Mouse (Mus musculus) frontal cortex, postnatal 10 days (tissue): ENCODE results near the gene Gmeb2.

Source experiments
- DNase-seq, 2 experiments: peaks; one replicate each; pipeline ENCODE4 v3.0.0; 2022; ENCODE audit warnings: low spot score in 2 of 2, mixed read lengths in 1 of 2

Gene Gmeb2

DNA sequence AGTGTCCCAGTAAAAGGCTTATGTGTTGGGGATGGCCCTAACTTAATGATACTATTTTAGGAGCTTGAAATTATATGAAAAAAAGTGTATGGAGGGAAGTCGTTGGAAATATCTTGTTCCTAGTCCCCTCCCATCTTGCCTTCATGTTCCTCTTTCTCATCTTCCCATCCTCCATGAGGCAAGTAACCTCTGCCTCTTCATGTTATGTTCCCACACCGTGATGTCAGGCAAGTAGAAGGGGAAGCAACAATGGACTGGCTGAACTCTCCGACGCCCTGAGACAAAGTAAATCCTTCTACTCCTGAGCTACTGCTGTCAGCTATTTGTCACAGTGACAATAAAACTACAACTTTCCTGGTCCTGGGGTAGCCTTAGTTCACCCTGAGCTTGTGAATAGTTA lies 13.2 kb downstream of the Gmeb2 start:
- no peak for DNase-seq

DNA sequence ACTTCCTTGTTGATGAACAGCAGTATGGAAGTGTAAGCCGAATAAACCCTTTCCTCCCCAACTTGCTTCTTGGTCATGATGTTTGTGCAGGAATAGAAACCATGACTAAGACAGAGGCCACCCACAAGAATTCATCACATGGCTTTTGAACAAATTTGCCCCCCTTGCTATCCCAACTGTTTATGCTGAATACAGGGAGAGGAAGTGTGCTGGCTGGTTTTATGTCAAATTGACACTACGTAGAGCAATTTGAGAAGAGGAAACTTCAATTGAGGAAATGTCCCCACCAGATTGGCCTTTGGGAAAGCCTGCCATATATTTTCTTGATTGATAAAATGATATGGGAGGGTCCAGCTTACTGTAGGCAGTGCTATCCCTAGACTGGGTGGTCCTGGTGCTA lies 14.0 kb downstream of the Gmeb2 start:
- DNase-seq = no peak

DNA sequence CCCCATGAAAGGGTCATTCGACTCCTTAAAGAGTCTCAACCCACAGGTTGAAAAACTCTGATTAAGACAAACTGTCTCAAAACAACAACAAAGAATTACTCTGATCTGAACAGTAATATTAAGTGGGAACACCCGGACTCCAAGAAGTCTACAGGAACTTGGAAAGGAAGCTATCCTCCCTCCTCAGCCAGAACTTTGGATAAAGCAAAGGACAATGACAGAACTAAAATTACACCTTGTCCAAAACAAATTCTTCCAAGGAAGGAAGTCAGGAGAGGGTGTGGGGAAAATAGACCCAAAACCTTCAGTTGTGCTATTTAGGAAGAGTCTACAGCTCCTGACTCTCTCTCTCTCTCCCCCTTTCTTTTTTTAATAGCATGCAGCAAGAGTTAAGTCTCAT lies 15.7 kb downstream of the Gmeb2 start:
- no peak for DNase-seq

DNA sequence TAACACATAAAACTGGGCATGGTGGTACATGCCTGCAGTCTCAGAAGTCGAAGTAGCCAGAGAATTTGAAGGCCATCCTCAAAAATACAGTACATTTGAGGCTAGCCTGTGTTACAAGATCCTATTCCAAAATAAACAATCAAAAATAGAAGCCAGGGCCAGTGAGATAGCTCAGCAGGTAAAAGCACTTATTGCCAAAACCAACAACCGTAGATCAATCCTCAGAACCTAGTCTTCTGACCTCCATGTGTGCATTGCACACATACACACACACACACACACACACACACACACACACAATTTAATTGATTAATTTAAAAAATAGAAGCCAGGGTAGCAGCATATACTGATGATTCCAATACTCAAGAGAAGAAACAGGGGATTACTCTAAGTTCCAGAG lies 21.0 kb downstream of the Gmeb2 start:
- DNase-seq = no peak

DNA sequence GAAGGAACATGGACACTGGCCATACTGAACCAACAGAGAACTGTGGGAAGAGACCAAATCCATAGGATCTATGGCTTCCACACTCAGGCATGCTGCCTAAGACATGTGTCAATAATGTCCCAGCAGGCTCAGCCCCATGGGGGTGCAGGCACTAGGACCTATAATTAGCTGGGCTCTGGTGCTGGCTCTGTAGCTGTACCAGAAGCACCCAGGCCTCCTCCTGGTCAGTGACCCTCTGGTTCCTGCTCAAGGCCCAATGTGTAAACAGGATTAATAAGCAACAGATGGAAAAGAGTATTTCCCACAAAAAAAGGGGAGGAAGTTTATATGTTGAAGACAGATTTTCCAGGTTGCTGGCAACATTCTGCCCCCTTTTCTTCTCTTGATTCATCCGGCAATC lies 34.6 kb downstream of the Gmeb2 start:
- no peak for DNase-seq

DNA sequence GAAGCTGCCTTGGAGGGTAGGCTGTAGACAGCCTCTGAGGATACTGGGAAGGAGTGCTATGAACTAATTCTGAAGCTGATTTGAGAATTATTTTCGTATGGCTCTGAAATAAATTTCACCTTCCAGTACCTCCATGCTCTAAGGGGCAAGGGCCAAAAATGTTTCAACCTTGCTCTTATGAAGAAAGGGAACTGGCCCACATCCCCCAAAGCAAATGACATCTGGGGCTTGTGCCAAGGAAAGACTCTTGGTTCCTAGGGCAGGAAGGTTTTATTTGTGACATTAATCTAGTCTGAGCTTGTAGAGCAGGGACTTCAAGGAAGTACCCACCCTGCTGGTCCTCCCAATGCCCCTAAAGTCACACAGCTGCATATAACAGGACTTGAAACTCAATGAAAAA lies 36.0 kb downstream of the Gmeb2 start:
- no peak for DNase-seq

DNA sequence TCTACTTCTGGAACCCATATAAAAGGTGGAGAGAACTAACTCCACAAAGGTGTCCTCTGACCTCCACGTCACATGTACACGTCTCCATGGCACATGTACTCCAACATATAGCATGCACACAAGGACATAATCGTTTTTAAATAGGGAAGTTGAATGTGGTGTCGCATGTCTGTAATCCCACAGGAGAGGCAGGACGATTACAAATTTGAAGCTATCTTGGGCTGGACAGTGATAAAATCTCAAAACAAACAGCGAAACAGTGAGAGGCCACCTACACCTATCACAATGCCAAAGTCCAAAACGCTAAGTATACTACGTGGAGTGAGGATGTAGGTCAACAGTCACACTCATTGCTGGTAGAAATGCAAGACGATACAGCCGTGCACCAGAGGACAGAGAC lies 38.6 kb downstream of the Gmeb2 start:
- DNase-seq = no peak

DNA sequence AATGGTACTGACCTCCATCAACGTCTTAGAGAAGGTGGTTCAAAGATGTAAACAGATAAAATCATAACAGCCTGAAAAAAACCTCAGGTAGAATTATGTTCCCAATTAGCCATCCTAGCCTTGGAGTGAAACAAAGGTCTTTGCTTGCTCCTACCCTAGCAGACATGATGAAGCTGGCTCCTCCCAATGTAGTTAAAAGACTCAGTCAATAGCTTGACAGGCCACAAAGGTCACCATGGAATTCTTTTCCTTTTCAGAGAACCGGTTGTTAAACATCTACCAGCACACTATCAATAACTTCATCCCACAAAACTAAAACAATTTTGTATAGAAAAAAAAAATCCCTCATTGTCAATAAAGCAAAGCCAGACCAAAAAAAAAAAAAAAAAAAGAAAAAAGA lies 42.8 kb downstream of the Gmeb2 start:
- no peak for DNase-seq

DNA sequence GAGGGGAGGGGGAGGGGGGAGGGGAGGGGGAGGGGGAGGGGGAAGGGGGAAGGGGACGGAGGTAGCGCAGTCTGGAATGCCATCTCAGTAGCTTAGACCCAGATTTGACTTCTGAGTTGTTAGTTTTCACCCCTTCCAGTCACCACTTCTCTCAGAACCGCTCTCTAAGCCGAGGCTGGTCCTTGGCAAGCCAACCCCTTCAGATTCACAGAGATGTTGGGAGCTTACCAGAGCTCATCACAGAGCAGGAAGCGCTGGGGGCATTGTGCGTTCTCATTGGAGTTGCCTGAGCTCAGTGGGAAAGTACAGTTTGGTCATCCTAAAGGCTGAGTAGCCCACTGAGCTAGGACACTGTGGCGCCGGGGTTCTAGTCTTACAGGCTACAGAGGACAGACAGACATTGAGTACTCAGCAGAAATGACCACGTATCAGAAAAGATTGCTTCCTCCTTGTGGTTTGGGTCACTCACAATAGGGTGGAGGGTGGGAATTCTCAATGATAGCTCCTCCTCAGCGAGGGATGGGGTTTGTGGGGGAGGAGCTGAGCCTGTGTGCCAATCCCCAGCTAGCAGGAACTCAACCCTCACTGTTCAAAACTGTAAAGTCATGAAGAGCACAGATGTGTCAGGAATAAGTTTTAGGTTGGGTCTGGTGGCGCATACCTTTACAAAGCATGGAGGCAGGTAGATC lies 44.0 kb downstream of the Gmeb2 start:
- DNase-seq = no peak

DNA sequence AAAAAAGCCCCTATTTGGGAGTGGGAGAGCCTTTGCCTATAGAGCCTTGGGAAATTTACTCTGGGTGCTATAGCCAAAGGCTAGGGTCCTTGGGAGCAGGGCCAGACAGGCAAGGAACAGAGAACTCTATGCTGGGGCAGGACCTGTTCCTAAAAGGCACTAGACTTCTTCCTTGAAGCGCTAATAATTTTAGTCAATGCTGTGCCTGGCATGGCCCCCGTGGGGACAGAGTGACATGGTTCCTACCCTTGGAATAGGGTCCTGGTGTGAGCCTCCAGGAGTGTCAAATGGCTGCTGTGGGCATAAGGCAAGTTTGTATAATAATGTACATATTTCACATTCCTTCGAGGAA lies 45.5 kb downstream of the Gmeb2 start:
- DNase-seq = no peak

DNA sequence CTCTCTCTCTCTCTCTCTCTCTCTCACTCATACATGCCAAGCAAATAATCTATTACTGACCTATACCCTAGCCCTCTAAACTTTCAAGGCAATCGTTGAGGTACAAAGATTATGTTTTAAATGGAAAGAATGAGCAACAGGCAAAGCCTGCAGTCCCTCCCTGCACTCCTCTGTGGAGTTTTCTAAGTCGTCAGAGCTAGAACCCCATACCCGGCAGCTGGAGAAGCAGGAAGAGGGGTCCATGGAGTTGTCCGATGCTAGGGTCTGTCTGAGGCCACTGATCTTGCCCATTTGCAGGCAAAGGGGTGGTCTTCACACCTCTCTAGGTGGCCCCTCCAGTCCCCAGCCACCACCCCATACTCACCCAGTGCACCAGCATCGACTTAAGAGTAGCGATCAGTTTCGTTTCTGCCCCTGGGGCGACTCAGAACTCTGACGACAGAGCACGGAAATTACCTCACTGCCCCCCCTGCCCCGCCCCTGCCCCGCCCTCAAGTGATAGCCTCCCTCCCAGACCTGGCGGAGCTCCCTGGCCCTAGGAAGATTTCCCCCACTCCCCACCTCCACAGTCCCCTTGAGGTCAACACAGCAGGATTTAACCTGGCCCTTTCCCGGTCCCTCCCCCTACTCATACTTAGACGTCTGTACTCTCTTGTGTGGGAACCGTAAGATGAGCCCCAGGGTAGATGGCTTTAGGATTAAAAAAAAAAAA lies 46.1 kb downstream of the Gmeb2 start, which contains the start of gene Helz2:
TSS of gene Helz2 (minus strand) at position 426 of the 712 bp plus-strand sequence.
- DNase-seq = no peak

DNA sequence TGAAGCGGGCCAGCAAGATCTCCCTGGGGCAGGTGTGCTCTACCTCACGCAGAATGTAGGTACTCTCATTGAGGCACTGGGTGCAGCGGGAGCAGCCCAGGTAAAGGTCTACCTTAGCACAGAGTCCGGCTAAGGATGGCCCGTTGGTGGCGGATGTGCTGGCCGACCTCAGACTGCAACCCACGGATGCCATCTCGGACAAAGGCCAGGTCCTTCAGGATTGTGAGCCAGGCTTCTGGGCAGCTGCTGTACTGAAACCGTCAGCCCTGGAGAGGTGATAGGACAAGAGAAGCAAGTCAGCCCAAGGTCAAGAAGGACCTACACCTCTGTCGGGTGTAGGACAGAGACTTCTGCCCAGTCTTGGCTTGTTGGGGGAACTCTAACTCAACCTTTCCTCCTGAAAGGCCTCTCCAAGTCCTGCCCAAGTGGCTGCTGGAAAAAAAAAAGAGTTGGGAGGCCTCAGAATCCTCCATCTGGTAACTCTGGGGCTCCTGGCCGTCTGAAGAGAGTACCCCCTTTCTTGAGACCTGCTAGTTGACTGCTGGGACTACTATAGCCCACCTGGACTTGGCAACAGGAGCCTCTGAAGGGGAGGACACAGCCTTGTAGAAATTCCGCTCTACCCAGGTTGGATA lies 46.9 kb downstream of the Gmeb2 start:
- DNase-seq = no peak

DNA sequence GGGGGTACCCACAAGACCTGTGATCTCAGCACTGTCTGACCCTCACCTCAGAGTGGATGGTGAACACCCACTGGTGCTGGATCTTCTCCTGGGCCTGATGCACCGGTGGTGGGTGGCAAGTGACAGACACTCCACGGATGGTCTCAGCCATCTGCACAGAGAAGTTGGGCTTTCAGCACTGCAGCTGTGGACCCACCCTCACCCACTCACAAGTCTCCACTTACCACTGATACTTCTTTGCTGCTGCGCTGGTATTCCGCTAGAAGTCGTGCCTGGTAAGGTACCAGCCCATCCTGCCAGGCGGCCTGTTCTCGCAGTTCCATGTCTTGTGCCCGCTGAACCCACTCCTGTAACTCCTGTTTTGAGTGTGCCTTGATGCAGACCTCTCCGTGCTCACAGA lies 48.6 kb downstream of the Gmeb2 start:
- DNase-seq = no peak

DNA sequence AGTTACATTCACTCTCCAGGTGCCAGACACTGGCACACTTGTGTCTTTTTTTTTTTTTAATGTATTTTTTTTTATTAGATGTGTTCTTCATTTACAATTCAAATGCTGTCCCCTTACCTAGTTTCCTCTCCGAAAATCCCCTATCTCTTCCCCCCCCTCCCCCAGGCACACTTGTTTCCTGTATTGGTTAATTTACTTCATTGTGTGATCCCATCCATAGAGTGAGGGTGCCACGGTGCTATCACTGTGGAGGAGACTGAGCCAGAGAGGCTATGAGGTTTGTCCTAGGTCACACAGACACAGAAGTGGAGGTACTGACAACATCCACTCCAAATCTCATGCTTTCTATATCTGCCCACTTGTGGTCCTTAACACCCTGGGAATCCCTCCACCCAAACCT lies 49.0 kb downstream of the Gmeb2 start:
- no peak for DNase-seq

DNA sequence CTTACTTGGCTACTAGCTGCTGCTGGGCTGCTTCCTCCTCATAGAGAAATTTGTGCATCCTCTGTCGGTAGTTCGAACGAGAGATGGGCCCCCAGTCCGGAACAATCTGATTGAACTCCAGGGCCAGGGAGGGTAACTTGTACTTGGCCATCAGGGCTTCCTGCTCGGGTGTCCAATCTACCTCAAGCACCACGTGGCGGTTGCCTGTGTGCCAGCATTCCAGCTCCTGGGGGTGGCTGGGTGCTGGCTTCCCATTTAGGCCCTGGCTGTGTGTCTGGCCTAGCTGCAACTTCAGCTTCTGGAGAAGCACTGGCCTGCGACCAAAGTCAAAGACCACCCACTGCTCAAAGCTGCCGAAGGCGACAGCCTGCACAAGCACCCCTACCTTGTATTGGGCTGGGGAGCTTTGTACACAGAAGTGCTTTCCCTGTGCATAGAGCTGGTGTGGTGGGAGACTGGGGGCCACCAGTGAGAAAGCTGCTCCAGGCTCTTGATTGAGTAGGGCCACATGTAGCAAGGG lies 49.7 kb downstream of the Gmeb2 start:
- DNase-seq = no peak

DNA sequence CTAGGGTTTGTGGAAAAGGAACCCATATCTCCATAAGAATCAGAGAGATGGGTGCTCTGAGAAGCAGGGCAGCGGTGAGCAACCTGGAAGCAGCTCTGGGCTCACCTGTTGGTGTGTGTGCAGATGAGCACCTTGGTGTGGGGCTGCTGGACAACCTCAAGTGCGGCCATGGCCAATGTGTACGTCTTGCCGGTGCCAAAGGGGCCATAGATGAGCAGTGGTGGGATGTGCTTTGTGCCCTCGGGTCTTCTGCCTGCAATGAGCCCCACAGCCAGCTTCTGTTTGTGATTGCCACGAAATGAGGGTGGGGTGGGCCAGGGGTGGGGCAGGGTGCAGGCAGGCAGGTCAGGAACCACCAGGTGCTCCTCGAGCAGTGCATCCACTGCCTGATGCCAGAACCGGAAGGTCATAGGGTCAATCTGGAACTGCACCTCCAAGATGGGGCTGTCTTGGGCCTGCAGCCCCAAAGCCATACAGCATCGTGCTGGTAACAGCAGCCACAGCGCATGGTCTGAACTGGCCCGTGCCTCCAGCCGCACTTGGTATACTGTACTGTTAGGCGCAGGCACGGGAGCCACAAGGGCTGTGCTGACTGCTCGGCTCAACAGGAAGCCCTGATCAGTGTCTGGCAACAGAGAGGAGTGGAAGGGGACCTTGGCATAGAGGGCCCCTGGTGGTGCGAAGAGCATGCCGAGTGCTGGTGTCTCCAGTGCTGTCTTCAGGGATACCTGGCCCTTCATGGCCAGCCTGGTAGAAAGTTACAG lies 50.4 kb downstream of the Gmeb2 start:
- DNase-seq = no peak

DNA sequence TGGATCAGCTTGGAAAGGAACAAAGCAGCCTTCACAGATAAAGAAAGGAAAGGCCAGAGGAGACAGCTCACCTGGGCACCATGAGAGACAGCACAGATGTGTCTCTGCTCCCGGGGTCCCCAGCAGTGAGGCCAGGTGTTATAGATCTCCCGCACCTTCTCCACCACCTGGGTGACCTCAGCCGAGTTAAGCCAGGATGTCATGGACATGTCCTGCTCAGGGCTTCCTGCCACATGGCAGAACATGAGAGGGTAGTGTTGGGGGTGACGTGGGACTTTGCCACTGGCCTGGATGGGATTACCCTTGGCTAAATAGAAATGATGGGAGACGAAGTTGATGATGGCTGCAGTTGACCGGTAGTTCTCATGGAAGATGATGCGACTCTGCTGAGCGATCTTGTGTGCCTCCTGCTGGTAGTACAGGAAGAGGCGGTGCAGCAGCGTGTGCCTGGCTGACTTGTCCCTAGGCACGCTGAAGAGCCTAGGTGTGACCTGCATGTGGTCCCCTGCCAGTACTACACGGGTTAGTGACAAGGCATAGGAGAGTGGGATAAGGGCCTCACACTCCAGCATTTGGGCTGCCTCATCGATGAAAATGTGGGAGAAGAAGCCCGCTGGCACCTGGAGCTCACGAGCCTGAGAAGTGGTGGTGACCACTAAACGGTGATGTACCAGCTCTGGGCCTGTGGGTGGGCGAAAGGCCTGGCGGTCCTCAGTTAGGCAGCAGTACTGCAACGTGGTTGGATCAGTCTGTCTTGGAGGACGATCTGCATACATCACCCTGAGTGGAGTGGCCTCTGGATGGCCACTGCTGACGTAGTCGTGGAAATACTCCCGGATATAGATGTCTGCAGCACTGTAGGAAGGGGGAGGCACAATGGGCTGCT lies 51.9 kb downstream of the Gmeb2 start:
- DNase-seq = no peak

DNA sequence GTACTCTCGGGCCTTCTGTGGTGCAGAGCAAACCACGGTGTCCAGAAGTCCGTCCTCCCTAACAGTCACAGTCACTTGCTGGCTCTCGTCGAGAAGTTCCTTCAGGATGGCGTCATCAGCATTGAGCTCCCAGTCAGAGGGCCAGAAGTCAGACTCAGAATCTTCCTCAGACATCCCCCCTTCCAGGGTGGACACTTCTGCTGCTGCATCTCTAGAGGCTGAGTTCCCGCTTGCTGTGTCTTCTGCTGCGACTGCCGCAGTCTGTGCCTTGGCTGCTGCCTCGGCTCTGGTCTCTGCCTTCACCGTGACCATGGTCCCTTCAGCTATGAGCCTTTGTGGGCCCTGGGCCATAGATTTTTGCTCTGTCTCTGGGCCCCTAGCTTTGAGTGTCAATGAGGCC lies 53.2 kb downstream of the Gmeb2 start:
- DNase-seq = no peak

DNA sequence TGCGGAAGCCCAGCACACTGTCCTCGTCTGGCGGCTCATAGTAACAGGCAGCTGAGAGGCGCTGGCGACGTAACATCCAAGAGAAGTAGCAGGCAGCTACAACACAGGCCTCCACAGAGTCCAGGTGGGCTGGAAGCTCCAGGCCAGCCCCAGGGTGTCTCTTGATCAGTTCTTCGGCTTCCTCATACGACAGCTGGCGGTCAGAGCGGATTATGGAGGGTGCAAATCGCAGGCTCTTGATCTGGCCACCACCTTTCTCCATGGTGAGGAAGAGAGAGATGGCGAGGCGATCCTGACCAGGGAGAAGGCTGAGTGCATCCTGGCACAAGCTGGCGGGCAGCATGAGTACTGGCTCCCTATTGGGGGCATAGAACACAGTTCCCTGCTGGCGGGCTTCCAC lies 54.4 kb downstream of the Gmeb2 start:
- DNase-seq = no peak

DNA sequence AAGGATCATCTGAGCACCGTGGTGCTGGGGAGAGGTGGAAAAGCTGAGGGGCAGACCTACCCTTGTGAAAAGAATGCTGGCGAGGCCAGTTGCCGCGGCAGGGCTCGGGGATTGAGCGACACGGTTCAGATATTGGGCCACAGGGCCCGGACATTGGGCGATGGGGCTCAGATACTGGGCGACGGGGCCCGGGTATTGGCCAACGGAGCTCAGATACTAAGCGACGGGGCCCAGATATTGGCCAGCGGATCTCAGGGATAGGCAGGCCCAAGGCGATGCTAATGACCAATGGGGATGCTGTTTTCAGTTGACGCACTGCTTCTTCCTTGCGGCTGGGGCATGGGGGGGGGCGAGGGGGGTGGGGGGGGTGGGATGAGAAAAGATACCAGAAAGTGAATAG lies 56.7 kb downstream of the Gmeb2 start:
- DNase-seq = no peak

DNA sequence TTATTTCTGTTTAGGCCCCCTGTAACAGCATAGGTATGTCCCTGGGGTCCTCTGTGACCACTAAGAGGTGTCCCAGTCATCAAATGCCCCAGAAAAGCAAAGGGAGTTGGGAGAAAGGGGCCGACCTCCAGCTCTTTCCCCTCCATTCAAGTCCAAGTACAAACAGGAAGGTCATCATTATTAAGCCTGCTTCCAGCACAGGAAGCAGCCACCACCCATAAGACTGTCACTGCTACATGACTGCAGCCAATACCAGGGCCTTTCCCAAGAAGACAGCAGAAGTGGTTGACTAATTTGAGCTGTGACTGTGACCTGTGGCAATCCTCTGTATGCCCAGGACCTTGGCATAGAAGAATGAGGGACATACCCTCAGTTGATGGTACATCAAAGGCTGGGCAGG lies 59.5 kb downstream of the Gmeb2 start:
- DNase-seq = no peak
